Mouse (Mus musculus) brain, embryonic 14.5 days (tissue): ENCODE results near the gene Polrmt. TPM values are rescaled to one million over a fixed set of nuclear protein-coding genes. Genes with fewer than 3 reads are reported as not detected.
A peak's percentile ranks its signal among the peaks of the same experiment; 100 is the strongest.

Experiments
- DNase-seq: peaks from one replicate; pipeline ENCODE4 v3.0.0-alpha.2; 2011; ENCODE audit warnings: low read depth
- CTCF ChIP-seq: fragments of 200-500 bp; IDR thresholded peaks from 2 replicates; pipeline ENCODE4 v1.5.1; 2012; ENCODE audit warnings: inconsistent platforms, mild to moderate bottlenecking, moderate library complexity, borderline replicate concordance; ENCODE audit not compliant: insufficient read depth, insufficient read length; ENCODE audit errors: extremely low read depth
- POLR2A ChIP-seq: fragments of 200-500 bp; IDR thresholded peaks from 2 replicates; pipeline ENCODE4 v1.6.1; 2012; ENCODE audit warnings: mild to moderate bottlenecking, inconsistent platforms, borderline replicate concordance; ENCODE audit not compliant: poor library complexity, insufficient read depth, insufficient read length, severe bottlenecking; ENCODE audit errors: extremely low read depth
- polyA plus RNA-seq: library from polyadenylated mRNA; depleted of rRNA; stranded (reverse); fragments of >200 nt; gene quantifications from 2 replicates; pipeline ENCODE4 v1.2.3, GENCODE M21; 2012

Gene Polrmt
- polyA plus RNA-seq, 1 experiment: 63.0 TPM

GRCm38 (mm10) chr10:79743650-79744365, 2.6 kb downstream of the Polrmt start:
- TF ChIP-seq POLR2A: no peak
- TF ChIP-seq CTCF: no peak
- no peak for DNase-seq

- no peak for TF ChIP-seq POLR2A
- TF ChIP-seq CTCF: no peak
- no peak for DNase-seq
Measured at GRCm38 (mm10) chr10:79743161-79743560, 3.2 kb downstream of the Polrmt start.

- no peak for TF ChIP-seq POLR2A
- peak; percentile 37 for TF ChIP-seq CTCF
- no peak for DNase-seq
Measured at GRCm38 (mm10) chr10:79740863-79741262, 5.5 kb downstream of the Polrmt start.

- TF ChIP-seq POLR2A (no peak), CTCF (no peak)
- no peak for DNase-seq
Measured at GRCm38 (mm10) chr10:79739234-79739633, 7.1 kb downstream of the Polrmt start.

- TF ChIP-seq CTCF (peak; percentile 57), POLR2A (no peak)
- no peak for DNase-seq
Measured at GRCm38 (mm10) chr10:79738259-79738658, 8.1 kb downstream of the Polrmt start.

GRCm38 (mm10) chr10:79736706-79737105, 9.7 kb downstream of the Polrmt start:
- no peak for TF ChIP-seq POLR2A
- TF ChIP-seq CTCF: no peak
- no peak for DNase-seq

GRCm38 (mm10) chr10:79735361-79735760, 11.0 kb downstream of the Polrmt start:
- TF ChIP-seq CTCF (no peak), POLR2A (no peak)
- DNase-seq: no peak

GRCm38 (mm10) chr10:79733847-79734246, 12.5 kb downstream of the Polrmt start:
- TF ChIP-seq CTCF: no peak
- no peak for TF ChIP-seq POLR2A
- DNase-seq: no peak

- TF ChIP-seq POLR2A: no peak
- peak; percentile 52; the same call in 1 of the 2 replicates for TF ChIP-seq CTCF
- DNase-seq: no peak
Measured at GRCm38 (mm10) chr10:79732500-79732899, 13.9 kb downstream of the Polrmt start.

GRCm38 (mm10) chr10:79729357-79729965, 16.9 kb downstream of the Polrmt start:
- no peak for DNase-seq
- TF ChIP-seq CTCF (no peak), POLR2A (no peak)

GRCm38 (mm10) chr10:79728323-79729249, 17.8 kb downstream of the Polrmt start:
- TF ChIP-seq POLR2A (no peak), CTCF (no peak)
- no peak for DNase-seq
